Mouse (Mus musculus): ENCODE measurements at regions not wholly inside any gene's neighbourhood (a gene's known extent, or its start where the extent isn't known, plus 50 kb on each side); places are given as distances from the start of the nearest gene placed in this dataset.
"Not testable (repeated sequence)": the region's sequence is repeated elsewhere in the genome, so short reads cannot be mapped to it uniquely, and the experiment has no call there.

DNA sequence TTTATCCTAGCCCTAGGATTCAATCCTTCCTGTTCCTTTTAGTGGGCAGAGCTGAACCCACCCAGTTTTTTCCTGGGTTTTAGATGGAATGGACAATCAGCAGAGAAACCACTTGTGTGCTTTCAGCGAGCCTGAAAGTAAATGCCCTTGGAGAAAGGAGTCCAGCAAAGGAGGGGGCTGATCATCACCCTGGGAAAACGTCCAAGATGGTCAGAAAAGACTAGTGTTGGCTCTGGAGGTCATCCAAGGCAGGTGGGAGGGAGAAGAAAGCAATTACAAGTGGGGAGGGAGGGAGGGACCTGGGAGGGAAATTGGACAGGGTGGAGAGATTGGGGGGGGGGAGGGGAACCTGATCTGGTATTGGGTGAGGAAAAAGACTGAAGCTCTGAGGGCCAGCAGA is 55.6 kb upstream of the Zfp366 start:
- DNase-seq, result no peak

DNA sequence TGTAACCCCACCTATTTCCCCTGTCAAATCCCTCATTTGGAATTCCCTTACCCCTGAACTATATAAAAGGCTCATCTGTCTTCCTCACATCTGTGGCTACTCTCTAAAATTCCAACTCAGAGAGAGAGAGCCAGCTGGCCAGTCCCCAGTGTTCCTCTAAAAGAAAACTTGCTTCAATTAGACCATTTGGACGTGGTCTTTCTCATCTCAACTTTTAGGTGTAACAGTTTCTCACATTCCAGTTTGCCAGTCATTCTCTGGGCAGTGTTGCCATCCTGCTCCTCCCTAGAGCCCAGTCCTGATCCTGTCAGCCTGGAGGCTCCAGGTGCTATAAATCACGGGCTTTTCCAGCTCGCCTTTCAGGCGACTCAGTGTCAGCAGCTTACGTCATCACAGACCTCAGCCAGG is 56.3 kb upstream of the Zfp366 start:
- no peak for DNase-seq

DNA sequence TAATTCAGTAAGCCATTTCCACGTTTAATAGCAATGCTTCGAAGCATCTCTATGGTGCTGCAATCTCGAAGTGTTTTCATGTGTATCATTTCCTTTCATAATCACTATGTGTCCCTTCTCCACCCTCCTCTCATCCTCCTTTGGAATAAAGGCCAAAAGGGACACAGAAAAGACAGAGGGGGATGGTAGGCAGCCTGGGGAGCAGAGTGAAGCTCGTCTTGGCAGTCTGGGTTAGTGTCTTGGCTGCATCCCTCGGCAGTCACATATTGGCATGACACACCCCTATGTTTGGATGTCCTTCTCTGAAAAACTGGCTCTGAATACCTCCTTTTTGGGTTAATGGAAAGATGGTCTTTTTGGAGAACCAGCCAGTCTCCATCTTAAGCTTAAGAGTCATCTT is 56.9 kb upstream of the Zfp366 start:
- DNase-seq, result no peak

DNA sequence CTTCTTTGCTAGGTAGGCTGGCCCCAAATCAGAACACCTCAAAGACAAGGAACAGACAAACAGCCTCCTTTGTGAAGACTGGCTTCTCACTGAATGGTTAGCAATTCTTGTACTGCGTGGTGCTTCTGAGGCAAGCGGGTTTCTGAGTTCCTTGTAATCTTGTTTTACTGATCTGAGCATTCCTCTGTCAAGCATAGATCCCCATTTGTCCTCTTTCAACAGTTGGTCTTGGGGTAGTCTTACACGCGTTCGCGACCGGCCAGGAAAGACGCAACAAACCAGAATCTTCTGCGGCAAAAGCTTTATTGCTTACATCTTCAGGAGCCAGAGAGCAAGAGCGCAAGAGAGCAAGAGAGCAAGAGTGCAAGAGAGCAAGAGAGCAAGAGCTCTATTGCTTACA is 57.7 kb upstream of the Zfp366 start:
- DNase-seq, result not testable (repeated sequence)

DNA sequence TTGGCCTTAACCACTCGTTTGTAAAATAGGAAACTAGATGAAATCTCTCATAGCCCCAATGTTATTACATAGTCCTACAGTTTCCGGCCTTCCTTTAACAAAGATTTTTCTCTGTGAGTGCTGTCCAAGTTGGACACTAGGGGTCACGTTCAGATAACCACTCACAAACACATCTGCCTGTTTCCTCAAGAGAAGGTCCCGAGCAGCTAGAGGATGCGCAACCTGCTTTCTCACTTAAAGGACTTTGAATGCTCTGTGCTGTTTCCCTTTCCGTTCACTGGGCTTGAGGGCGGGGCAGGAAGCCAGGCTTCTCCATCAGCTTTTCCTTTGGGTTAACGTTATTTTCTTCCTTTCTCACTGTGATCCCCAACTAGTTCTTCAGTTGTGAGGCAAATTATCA is 58.1 kb upstream of the Zfp366 start:
- DNase-seq, result no peak

DNA sequence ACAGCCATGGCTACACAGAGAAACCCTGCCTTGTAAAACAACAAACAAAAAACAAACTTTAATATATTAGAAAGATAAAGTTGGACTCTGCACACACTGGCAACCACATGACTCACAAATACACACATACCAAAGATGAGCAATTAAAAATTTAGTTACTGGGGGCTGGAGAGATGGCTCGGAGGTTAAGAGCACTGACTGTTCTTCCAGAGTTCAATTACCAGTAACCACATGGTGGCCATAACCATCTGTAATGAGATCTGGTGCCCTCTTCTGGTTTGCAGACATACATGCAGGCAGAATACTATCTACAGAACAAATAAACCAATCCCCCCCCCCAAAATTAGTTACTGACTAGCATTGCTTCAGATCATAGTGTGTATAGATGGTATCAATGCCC is 58.7 kb upstream of the Zfp366 start:
- no peak for DNase-seq

DNA sequence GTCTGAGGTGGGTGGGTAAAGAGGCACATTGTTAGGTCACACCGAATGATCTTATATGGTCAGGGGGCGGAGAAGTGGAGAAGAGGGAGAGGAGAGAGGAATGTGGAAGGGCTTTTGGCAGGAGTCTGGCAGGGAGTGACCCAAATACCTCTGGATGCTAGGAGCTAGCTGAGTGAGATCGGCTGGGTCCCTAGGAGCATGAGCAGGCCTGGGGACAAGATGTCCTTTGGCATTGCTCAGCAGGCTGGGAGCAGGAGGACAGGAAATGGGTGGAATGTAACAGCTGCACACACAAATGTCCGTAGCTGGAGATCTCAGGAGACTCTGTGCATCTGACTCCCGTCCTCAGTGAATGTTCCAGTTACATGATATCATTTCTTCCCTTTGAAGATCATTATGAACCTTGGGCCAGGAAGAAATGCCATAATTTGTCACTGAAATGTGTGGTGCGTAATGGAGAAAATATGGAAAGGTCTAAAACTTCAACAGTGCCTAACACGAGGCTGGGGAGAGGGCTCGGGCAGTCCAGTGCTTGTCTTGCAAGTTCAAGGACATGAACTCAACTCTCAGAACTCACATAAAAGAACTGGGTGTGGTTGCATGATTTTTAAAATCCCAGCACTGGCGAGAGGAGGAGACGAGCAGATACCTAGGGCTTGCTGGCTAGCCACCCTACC is 59.6 kb upstream of the Zfp366 start:
- DNase-seq, result no peak

DNA sequence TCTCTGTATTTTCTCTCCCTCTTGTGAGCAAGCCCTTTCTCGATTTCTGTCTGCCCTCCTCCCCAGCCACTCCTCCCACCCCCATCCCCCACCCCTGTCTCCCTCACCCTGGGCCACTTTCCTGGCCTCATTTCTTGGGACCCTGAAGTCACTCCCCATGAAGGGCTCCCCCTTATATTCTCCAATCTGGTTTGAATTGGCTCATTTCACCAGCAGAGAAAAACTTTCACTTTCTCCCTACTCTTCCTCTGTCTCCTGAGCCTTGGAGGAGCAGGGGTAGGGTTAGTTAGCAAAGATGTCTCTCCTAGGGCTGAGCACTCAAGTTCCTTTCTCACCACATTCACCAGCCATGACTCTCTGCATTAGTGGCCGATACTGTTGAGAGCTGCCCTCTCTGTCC is 60.5 kb upstream of the Zfp366 start:
- DNase-seq, result no peak

DNA sequence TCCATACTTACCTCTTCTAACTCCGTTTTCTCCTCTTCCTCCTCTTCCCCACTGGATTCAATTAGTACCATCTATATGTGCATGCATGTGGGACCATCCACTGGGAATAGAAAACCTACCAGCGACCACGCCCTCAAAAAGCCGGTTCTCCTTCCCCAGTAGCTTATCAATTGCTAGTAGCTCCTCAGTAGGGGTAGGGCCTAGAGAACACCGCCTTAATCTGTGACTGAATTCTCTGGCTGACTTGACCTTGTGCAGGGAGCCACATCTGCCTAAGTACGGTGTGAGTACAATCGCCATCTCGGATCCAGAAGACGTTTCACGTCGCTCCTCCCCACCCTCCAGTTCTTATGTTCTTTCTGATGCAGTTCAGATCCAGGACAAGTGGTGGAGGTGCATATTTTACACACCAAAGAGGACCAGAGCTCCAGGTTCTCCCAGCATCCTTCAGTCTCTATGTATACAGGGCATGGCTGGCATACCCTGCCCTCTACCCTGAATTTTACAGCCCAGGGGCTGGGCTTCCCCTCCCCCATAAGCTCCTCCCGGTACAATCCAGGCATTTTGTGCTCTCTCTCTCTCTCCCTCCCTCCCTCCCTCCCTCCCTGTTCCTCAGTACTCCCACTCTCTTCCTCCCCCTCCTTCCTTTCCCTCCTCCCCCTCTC is 61.0 kb upstream of the Zfp366 start:
- no peak for DNase-seq

DNA sequence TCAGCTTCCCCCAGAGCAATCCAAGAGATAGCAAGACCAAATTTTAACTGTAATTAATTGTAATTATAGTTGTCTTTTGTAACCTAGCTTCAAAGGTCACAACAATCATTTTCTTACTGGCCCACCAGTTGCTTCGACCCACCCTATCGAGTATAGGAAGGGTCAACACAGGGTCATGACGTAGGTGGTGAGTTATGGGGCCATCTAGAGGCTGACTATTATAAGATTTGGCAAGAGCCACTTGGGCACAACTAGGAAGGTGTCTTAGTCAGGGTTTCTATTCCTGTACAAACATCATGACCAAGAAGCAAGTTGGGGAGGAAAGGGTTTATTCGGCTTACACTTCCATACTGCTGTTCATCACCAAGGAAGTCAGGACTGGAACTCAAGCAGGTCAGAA is 62.1 kb upstream of the Zfp366 start:
- DNase-seq, result not testable (repeated sequence)

DNA sequence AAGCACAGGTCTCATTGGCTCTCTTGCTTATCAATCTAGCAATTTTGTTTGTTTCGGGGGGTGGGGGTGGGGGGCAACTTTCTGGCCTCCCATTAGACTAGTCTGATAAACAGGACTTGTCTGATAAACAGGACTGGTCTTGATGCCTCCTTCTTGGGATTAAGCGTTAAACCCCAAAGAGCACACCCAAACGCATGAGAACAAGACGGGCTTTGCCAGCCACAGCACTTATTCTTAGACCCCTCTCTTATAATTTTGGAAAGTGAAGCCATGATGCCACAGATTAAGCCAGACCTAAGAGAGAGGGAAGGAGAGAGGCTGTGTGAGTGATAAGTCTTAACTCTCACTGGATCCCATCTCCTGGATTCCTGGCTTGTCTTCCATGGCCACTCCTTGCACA is 63.5 kb upstream of the Zfp366 start:
- no peak for DNase-seq

DNA sequence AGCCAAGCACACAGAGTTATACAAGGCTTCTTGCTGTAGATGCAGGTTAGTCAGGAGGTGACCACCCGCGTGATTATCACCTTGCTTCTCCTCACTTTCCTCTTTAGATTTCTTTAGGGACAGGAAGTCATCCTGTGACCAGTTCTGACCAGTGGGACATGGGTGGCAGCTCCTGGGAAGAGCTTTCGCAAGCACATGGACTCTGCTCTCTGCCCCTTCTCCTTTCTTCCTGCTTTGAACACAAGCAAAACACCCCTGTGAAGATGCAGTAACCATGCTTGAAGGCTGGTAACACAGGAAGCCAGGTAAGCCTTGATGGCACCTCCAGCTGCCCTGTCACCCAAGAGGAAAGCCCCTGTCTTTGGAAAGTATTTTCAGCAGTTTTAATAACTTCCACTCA is 64.7 kb upstream of the Zfp366 start:
- no peak for DNase-seq

DNA sequence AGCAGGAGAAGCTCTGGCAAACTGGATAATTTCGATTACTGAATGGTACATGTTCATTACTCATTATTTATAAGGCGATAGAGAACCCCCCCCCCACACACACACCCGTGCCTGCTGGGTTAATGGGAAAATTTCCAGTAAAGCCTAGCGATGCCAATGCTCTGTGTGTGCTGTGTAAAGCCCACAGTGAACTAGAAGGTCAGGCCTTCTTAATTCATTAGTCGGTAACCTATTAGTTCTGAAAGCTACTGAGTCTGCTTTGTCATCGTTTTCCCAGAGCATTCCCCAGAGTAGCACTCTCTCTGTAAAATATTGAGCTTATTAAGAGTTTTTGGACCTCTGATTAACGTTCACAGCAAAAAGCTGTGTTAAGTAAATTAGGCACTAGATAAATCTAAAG is 65.7 kb upstream of the Zfp366 start:
- no peak for DNase-seq

DNA sequence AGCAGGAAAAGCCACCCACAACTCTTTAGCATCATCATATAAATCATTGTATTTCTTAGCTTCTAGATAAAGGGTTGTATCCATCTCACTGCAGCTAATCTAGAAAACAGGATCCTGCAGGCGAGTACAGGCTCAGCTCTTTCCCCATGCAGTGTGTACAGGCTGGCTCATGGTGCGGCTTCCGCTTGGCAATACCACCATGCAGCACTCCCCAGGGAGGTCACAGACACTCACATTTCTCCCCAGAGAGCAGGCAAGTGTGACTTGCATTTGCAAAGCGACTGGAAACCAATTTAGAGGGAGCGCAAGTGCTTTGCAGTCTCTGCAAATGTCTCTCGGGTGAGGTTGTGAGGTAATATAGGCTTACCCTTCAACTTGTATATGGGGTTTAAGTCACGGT is 69.1 kb upstream of the Zfp366 start:
- no peak for DNase-seq

DNA sequence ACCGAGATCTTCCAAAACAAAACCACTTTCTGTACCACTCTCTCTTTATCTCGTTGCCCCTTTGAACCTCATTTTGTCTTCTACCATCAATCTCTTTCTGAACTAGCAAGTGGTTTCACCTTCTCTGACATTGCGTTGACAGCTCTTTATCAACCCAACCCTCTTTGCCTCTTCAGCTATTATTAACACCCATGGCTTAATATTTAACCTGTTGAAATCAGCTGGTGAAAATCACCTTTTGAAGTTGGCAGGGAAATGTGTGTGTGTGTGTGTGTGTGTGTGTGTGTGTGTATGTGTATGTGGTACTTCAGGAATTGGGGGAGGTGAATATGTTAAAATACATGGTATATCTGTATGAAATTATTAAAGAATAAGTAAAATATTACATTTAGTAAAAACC is 70.1 kb upstream of the Zfp366 start:
- DNase-seq, result no peak

DNA sequence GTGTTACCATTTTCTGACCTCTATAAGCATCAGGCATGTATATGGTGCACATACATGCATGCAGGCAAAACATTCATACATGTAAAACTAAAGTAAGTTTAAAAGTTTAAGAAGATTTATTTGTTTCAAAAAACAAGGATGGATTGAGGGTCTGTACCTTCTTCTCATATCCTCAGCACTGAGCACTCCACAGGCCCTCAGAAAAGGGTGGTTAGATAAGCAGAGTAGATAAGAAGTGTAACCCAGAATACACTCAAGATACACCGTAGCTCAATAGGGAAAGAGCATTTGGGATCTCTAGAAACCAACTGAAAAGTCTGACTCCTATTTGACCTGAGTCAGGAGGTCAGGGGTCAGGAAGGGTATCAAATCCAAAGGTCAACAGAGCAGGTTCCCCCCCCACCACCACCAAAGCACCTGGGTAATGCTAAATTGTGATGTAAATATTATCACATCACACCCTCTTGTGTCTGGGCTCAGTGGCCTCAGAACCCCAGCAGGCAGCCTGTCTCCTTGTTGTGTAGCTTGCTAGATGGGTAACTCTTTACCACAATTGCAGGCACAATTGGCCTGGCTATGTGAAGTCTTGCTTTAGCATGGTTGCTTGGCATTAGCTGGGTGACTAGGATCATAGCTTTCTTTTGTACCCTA is 72.8 kb upstream of the Zfp366 start:
- DNase-seq, result no peak

DNA sequence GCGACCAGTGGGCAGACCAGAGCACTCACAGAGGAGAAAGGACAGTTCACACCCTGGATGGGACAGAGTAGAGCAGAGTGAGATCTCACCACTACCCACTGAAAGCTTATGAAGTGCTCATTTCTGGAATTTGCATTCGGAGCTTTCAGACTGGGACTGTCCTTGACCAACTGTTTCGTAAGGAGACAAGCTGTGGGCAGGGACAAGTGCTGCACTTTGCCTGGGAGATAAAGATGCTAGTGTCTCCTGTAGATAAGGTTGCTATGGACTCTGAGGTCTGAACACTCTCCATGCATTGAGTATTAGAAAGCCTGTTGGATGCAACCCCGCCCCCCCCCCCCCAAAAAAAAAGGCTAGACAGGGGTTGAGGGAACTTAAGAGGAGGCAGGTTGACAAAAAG is 76.6 kb upstream of the Zfp366 start:
- no peak for DNase-seq

DNA sequence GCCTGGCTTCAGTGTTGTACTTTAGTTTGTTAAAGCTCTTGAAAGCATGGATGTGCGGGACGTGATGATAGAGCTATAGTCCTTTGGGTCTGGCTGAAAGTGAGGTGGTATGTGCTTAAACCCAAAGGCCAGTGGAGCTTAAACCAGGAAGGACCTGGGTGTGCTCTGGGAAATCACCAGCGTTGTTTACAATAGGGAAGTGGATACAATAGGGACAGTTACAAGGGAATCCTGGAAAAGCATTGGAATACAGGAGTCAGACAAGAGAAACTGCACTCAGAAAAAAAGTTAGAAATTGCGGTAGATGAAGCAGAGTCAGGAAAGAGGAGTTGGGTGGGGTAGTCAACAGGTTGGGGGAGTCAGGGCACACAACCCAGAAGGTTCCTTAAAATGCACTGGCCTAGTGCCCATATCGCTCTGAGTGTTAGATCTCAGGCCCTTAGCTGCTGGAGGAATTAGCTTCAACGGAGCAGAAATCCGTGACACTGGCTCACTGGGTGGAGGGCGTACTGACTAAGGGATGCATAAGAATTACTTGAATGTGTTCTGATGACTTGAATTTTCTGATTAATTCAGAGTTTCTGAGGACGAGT is 82.4 kb upstream of the Zfp366 start:
- no peak for DNase-seq

DNA sequence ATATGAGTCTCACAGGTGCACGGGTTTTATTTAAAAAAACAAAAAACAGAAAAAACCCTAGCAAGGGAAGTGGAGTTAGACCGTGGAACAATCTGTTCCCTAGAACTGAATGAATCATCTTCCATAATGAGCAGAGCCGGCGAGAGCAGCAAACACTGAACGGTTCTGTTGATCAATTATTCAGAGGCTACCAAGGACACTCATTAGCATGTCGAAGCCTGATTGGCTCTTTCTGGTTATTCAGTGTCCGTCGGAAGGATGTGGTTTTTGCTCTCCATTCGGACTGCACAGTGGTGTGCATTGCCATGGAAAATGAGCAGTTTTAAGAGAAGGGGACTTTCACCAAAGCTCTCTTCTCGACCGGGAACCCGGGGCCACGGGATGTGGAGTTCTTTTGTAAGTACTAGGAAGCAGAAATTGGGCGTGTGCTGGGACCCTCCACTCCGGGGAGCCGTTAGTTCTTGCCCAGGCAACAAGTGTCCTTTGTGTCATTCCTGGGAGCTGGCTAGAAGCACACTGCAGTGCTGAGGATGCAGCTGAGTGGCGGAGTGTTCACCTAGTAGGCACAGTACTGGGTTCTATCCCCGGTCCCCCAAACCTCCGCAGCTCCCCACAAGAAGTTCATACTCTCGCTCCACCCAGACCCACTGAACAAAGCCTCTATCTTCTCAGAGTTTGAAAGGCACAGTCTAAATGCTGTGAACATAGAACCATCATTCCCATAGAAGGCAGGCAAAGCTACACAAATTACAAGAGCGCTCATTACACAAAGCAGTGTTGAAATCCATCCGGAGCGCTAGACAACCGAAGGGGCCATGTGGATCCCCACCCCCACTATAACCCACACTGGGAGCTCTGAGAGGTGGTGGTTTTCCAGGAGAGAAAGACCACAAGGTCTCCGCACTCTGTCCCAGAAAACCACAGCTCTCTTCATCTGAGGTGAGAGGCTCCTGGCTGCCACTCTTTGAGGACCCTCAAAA is 83.9 kb upstream of the Zfp366 start:
- DNase-seq, result no peak

DNA sequence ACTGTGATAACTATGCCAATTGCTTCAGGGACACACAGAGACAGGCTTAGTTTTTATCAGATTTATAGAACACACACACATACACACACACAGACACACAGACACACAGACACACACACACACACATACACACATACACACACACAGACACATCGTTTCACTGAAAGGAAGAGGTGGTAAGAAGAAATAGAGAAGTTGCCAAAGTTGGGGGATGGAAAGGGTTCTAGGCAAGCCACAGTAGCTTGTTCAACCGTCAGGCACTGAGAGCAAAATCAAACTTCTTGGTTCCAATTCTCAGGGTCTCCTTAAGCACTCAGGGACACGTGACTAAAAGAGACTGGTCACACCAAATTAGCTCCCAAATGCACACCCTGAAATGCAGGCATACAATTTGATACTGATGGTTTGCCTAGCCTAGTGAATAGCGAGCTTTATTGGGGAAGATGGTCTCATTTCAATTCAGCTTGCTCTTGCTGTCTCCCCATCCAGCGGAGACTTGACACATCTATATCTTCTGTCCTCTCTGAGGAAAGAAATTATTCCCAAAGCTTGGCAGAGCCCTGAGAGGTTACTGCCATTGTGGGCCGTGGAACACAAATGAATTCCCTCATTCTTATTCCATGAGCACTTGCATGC is 84.7 kb upstream of the Zfp366 start:
- DNase-seq, result no peak

DNA sequence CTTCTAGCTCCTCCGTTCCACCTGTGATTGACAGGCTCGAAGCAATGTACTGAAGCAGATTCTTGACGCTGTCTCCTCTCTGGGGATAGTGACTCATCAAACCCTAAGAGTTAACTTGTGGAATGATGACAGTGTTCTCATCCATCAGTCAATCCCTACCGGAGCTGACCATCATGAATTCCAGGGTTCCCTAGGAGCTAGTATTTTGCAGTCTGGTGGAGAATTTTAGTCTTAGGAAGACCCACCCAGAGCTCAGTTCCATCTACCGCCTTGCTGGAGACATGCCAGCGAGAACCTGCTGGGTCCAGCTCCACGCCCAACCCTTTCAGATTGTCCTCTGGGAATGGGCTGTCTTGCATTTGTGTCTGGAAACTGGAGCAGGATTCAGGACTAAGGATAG is 85.4 kb upstream of the Zfp366 start:
- no peak for DNase-seq
